Mouse (Mus musculus) heart, adult 2 months (tissue): Measurements from ENCODE around the gene Sapcd1. TPM values are rescaled to one million over a fixed set of nuclear protein-coding genes. Genes with fewer than 3 reads are reported as not detected.
"Not testable (repeated sequence)": the region's sequence is repeated elsewhere in the genome, so short reads cannot be mapped to it uniquely, and the experiment has no call there.

Source experiments
- DNase-seq, 2 experiments: peaks; one replicate each; pipeline ENCODE4 v3.0.0; 2021
- H3K27ac ChIP-seq: fragments of 200-600 bp; 2 replicates; pipeline ENCODE4 v1.8.1; 2022
- H3K27me3 ChIP-seq: fragments of 200-500 bp; 2 replicates; pipeline ENCODE4 v1.6.1; 2012; ENCODE audit warnings: mild to moderate bottlenecking, low read length, inconsistent platforms, mixed read lengths; ENCODE audit not compliant: control insufficient read depth, insufficient read depth
- H3K36me3 ChIP-seq: fragments of 200-500 bp; 2 replicates; pipeline ENCODE4 v1.6.1; 2012; ENCODE audit warnings: low read length, inconsistent platforms; ENCODE audit not compliant: control insufficient read depth, insufficient read depth
- H3K4me1 ChIP-seq: fragments of 200-500 bp; 2 replicates; pipeline ENCODE4 v1.6.1; 2011; ENCODE audit warnings: low read length; ENCODE audit not compliant: control insufficient read depth, insufficient read depth
- H3K4me3 ChIP-seq: fragments of 200-600 bp; 2 replicates; pipeline ENCODE4 v1.8.1; 2022
- H3K79me2 ChIP-seq: fragments of 200-500 bp; replicated peaks from 2 replicates; pipeline ENCODE4 v1.6.1; 2012; ENCODE audit warnings: mild to moderate bottlenecking, inconsistent platforms, low read length, moderate library complexity, mixed read lengths; ENCODE audit not compliant: control insufficient read depth, insufficient read depth
- H3K9ac ChIP-seq: fragments of 200-500 bp; 2 replicates; pipeline ENCODE4 v1.6.1; 2012; ENCODE audit warnings: low read depth, mild to moderate bottlenecking, control low read depth, inconsistent platforms, low read length, mixed read lengths
- CTCF ChIP-seq: fragments of 200-600 bp; IDR thresholded peaks from 2 replicates; pipeline ENCODE4 v1.8.1; 2022; ENCODE audit warnings: antibody characterized with exemption, mild to moderate bottlenecking, moderate library complexity
- EP300 ChIP-seq: fragments of 200-500 bp; IDR thresholded peaks from 2 replicates; pipeline ENCODE4 v1.6.1; 2011; ENCODE audit warnings: low read depth, low read length, control low read depth; ENCODE audit not compliant: insufficient read depth
- POLR2A ChIP-seq: fragments of 200-500 bp; IDR thresholded peaks from 2 replicates; pipeline ENCODE4 v1.6.1; 2011; ENCODE audit warnings: mild to moderate bottlenecking, low read depth, low read length, control low read depth; ENCODE audit not compliant: insufficient read depth
- WGBS: fragments of 180-500 bp; shearing (Covaris S2); methylation state at CpG from one replicate; pipeline ENCODE4 v1.1.7; 2018; 5-methylcytosine and 5-hydroxymethylcytosine counted together
- intact Hi-C: fragments of 180-260 bp; cut with DNase I; formaldehyde crosslinking; loops from one replicate; pipeline ENCODE4 v1.15.1; 2025
- polyA plus RNA-seq: library from polyadenylated mRNA; depleted of rRNA; stranded (reverse); fragments of >200 nt; gene quantifications from 2 replicates; pipeline ENCODE4 v1.2.3, GENCODE M21; 2012
- total RNA-seq, 2 experiments: library from RNA; stranded (reverse); gene quantifications; 2 replicates each; pipeline ENCODE4 v1.2.3; 2021

Sapcd1 gene
- total and polyA plus RNA-seq, 3 experiments, result 0.20 TPM; not detected in 2

DNA sequence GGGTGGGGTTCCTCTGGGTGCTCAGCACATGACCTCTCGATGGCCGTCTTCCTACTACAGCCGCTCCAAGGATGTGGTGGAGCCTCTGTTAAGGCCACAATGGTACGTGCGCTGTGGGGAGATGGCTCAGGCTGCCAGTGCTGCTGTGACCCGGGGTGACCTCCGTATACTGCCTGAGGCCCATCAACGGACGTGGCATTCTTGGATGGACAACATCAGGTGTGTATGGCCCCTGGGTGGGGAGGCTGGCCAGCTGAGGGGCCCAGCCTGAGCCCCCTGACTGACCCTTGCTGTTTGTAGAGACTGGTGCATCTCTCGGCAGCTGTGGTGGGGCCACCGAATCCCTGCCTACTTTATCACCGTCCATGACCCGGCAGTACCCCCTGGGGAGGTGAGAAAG lies 15.4 kb downstream of the Sapcd1 start:
- WGBS, result 85% methylated on average over 13 of the region's 13 CpGs
- intact Hi-C loops, result no loop called here

DNA sequence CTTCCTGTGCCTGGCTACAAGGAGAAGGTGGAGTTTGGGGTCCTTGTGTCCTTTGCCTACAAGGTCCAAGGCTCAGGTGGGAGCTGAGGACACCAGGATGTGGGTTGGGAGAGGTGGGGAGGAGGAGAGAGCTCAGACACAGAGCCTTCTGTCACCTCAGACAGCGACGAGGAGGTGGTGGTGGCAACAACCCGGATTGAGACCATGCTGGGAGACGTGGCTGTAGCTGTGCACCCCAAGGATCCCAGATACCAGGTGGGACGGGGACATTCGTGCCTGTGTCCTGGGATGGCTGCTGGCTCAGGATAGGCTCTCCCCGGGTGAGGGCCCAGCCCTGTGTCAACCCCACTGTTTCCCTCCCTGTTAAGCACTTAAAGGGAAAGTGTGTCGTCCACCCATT lies 16.4 kb downstream of the Sapcd1 start:
- intact Hi-C loops, result no loop called here
- Histone ChIP-seq H3K79me2 (no peaks in the 10 kb centered on the region), H3K36me3 (no peaks in the 10 kb centered on the region), H3K27me3 (no peaks in the 10 kb centered on the region), H3K4me3 (no peak overlapping the region), H3K4me1 (no peaks in the 10 kb centered on the region), H3K9ac (no peak overlapping the region), H3K27ac (no peak overlapping the region)
- WGBS, result 91% methylated on average over 8 of the region's 8 CpGs
- TF ChIP-seq EP300 (no peak), POLR2A (no peak), CTCF (no peak)
- DNase-seq, result no peak

More for the DNA sequence above, 15.4 kb downstream of the Sapcd1 start:
- Histone ChIP-seq H3K79me2 (no peaks in the 10 kb centered on the region), H3K27ac (no peak overlapping the region), H3K9ac (no peak overlapping the region), H3K4me1 (no peaks in the 10 kb centered on the region), H3K27me3 (no peaks in the 10 kb centered on the region), H3K36me3 (no peaks in the 10 kb centered on the region), H3K4me3 (no peak overlapping the region)
- no peak for TF ChIP-seq CTCF
- TF ChIP-seq EP300, result no peak
- TF ChIP-seq POLR2A, result no peak
- no peak for DNase-seq

GRCm38 (mm10) chr17:35009586-35009985 lies 18.2 kb downstream of the Sapcd1 start:
- intact Hi-C loops, result no loop called here
- Histone ChIP-seq H3K4me3 (no peak overlapping the region), H3K9ac (no peak overlapping the region), H3K27me3 (no peaks in the 10 kb centered on the region), H3K27ac (no peak overlapping the region), H3K4me1 (no peaks in the 10 kb centered on the region), H3K79me2 (no peaks in the 10 kb centered on the region), H3K36me3 (no peaks in the 10 kb centered on the region)
- no peak for DNase-seq
- 89% methylated on average over 7 of the region's 7 CpGs for whole genome bisulfite sequencing
- TF ChIP-seq EP300, result no peak
- no peak for TF ChIP-seq CTCF
- no peak for TF ChIP-seq POLR2A

DNA sequence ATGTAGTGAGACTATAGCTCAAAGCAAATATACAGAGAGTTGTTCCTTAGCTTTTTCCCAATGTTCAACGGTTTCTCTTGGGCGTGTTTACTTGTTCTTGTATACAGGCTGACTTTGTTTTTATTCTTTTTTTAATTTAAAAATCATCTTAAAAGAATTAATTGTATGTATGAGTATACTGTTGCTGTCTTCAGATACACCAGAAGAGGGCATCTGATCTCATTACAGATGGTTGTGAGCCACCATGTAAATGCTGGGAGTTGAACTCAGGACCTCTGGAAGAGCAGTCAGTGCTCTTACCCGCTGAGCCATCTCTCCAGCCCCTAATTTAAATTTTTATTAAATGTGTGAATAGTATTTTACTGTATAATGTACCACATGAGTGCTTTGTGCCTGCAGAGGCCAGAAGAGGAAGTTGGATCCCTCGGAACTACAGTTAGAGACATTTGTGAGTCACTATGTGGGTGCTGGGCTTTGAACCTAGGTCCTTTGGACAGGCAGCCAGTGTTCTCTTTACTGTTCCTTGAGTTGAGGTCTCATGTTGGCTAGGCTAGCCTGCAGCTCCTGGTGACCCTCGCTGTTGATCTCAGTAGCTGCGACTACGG lies 20.3 kb downstream of the Sapcd1 start:
- H3K79me2 ChIP-seq, result no peaks in the 10 kb centered on the region
- H3K9ac ChIP-seq, result no peak overlapping the region
- no peaks in the 10 kb centered on the region for H3K27me3 ChIP-seq
- 92% methylated on average over 7 of the region's 7 CpGs for WGBS
- no peaks in the 10 kb centered on the region for H3K36me3 ChIP-seq
- intact Hi-C loops, result no loop called here
- no peak overlapping the region for H3K4me3 ChIP-seq
- TF ChIP-seq CTCF (peak; percentile 50), EP300 (no peak)
- H3K27ac ChIP-seq, result no peak overlapping the region
- H3K4me1 ChIP-seq, result peaks cover 3% of the 10 kb centered on the region; the same call in 1 of the 2 replicates
- no peak for DNase-seq

- H3K36me3 ChIP-seq, intact Hi-C loops: not testable (repeated sequence)
Measured at GRCm38 (mm10) chr17:35005902-35006301, 21.9 kb downstream of the Sapcd1 start.

GRCm38 (mm10) chr17:35005158-35005557 lies 22.7 kb downstream of the Sapcd1 start:
- Histone ChIP-seq H3K4me1 (peaks cover 8% of the 10 kb centered on the region), H3K27me3 (no peaks in the 10 kb centered on the region), H3K4me3 (no peak overlapping the region), H3K27ac (no peak overlapping the region), H3K36me3 (no peaks in the 10 kb centered on the region), H3K9ac (no peak overlapping the region), H3K79me2 (no peaks in the 10 kb centered on the region)
- WGBS, result 89% methylated on average over 10 of the region's 10 CpGs
- peak in 1 of 2 experiments; percentile 16 for DNase-seq
- intact Hi-C loops, result no loop called here
- TF ChIP-seq CTCF (no peak), POLR2A (no peak), EP300 (no peak)

More at GRCm38 (mm10) chr17:35005902-35006301, 21.9 kb downstream of the Sapcd1 start:
- H3K79me2 ChIP-seq, H3K27me3 ChIP-seq, H3K4me1 ChIP-seq, H3K9ac ChIP-seq, DNase-seq, H3K27ac ChIP-seq, H3K4me3 ChIP-seq: not testable (repeated sequence)
- 94% methylated on average over 4 of the region's 5 CpGs for WGBS
